Mouse (Mus musculus) bone marrow, adult 2 months (tissue): ENCODE measurements around the gene Arhgap33.

Experiments
- CTCF ChIP-seq: fragments of 200-500 bp; IDR thresholded peaks from 2 replicates; pipeline ENCODE4 v1.5.1; 2011; ENCODE audit warnings: low read length, control low read depth; ENCODE audit not compliant: control insufficient read depth, insufficient read depth
- POLR2A ChIP-seq: fragments of 200-500 bp; IDR thresholded peaks from 2 replicates; pipeline ENCODE4 v1.6.1; 2011; ENCODE audit warnings: low read depth, mild to moderate bottlenecking, control low read depth, low read length, borderline replicate concordance; ENCODE audit not compliant: control insufficient read depth

GRCm38 (mm10) chr7:30515003-30515760 lies 19.7 kb downstream of the Arhgap33 start:
- TF ChIP-seq POLR2A, result no peak
- TF ChIP-seq CTCF, result no peak
